Mouse (Mus musculus): Measurements from ENCODE around the gene Iqschfp. TPM values are rescaled to one million over a fixed set of nuclear protein-coding genes. Genes with fewer than 3 reads are reported as not detected.
"Not testable (repeated sequence)": the region's sequence is repeated elsewhere in the genome, so short reads cannot be mapped to it uniquely, and the experiment has no call there.

Iqschfp gene
- polyA plus RNA-seq, 1 experiment from 2014 or later, result not detected

DNA sequence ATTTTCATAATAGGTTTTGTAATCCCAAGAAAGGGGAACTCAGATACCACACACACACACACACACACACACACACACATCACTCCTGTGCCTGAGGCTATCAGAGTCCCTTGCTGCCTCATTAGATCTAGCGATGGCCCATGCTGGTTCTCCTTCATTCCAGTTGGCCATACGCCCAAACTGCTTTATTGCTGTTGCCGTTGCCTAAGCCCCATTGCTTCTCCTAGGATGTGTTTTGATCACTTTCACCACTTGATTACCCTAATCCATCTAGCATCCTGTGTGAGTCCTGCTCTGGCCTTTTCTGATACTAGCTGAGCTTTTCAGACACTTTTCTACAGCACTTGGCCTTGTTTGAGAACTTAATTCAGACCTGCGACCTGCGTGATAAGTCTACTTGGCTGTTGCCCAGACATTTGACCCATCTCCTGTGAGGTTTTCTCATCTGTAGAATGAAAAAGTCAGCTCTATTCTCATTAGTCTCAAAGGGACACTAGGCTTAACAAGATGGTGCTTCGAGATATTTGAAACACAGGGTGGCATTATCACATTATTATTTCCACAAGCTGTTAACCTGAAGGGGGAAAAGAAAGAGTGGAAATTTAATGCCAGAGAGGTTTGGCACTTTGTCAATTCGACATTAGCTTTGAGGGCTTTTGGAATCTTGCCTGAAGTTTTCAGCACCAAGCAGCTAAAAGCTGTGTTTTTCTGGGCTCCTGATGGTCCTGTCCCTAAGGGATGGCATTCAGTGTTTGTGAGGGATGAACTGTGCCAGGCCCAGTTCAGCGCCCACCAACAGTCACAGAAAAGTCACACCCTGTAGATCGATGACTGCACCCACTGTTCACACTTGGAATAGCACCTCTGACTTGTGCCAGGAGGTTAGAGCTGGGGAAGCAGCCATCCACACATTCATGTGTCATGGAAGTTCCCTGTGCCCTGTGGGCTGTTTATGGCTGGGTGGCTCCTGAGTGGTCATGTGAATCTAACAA, 179.7 kb downstream of the Iqschfp start:
- DNase-seq (ENCODE audit: low spot score), result no peak

GRCm38 (mm10) chr3:68077406-68077805, 185.4 kb downstream of the Iqschfp start:
- no peak for DNase-seq (ENCODE audit: low spot score)

- DNase-seq (ENCODE audit: low spot score), result no peak
Measured at GRCm38 (mm10) chr3:68085024-68085423, 193.0 kb downstream of the Iqschfp start.

- DNase-seq (ENCODE audit: low spot score), result no peak
Measured at GRCm38 (mm10) chr3:68092108-68092507, 200.1 kb downstream of the Iqschfp start.

- no peak for DNase-seq (ENCODE audit: low spot score)
Measured at GRCm38 (mm10) chr3:68096724-68097431, 204.8 kb downstream of the Iqschfp start.

DNA sequence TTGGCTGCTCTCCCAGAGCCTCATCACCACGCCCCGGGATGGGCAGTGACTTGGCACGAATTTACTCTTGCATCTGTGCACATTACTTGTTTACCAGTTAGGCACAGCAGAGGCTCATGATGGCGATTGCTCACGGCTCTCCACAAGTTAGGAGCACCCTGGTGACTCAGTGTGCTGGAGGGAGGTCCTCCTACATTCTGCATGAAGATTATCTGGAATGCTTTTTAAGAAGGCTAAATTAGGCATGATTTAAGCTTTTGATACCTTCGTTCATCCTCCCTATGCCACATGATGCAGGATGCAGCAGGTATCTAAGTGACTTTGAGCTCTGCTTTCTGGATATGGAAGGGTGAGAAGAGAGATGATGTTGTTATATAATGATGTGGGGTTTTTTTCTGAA, 207.5 kb downstream of the Iqschfp start:
- DNase-seq (ENCODE audit: low spot score), result not testable (repeated sequence)

DNA sequence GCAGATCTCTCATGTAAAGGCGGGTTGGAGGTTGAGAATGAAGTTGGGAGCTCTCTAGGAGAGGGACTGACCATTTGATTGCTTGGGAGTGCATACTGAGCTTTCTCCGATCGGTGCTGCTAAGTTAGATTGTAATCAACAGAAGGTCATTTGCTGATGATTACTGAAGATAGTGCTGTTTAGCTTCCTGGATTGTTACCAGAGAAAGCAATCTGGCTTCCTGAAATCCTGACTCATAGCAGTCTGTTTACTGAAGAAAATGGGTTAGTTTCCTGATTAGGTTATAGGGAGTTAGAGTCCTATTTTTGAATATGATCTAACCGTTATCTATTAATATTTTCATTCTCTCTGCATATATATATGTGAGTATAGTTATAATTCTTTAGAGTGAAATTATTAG, 209.3 kb downstream of the Iqschfp start:
- DNase-seq (ENCODE audit: low spot score), result no peak

DNA sequence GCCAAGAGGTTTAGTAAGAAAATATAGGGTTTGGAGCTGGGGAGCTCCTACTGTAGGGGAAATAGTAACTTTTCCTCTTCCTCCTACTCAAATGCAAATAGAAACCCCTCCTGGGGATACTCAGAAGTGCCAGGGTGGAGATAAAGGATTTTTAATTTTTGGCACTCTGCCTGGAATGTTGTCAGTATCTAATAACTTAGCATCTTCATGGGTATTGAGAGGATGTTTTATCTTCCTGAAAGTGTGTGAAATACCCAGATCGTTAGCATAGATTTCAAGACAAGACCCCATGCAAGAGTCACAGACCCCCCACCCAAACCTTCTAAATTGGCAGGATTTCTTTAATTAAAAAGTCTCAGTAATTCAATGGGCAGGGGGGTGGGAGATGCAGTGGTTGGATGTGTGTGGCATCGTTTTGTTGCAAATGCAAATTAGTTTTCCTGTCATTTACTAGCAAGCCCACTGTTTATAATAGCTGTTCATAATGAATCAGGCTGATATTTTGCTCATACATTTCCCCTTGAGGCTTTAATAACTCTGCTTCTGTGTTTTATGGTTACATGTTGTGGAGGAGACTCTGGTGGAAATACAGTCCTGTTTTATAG, 213.2 kb downstream of the Iqschfp start:
- DNase-seq (ENCODE audit: low spot score), result no peak

DNA sequence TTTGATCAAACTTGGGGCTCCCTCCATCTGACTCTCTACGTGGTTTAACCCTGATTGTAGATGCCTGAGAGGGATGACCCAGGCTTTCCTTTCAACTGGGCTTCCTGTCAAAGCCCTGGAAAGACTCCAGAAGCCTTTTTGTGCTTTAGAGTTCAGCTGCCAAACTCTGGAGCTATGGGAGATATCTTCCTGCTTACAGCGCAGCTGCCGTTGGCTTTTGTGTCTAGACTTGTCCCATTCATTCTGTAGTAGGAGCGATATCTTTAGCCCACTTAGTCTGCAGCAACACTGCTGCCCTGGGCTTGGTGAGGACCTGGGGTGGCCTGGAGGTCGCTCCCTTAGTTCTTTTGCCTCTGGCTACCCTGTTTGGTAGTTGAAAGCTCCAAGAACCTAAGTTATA, 229.3 kb downstream of the Iqschfp start:
- no peak for DNase-seq (ENCODE audit: low spot score)

- no peak for DNase-seq (ENCODE audit: low spot score)
Measured at GRCm38 (mm10) chr3:68126284-68126856, 234.3 kb downstream of the Iqschfp start.

DNA sequence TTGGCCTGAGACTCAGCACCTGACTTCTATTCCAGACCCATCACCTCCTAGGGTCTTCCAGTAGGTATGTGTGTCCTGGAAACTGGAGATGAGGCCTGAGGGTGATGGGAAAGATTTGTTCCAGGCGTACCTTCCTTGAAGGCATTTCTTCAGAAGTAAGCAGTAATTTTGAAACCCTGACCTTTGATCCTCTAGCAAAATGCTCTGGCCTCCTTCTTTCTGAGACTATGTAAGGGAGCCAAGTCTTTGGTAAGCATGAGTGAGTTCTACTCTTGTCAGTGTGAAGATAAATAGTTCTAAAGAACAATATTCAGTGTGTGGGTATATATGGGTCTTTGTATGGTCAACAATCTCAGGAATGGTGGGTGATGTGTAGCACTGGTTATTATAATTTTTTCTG, 238.4 kb downstream of the Iqschfp start:
- DNase-seq (ENCODE audit: low spot score), result no peak

GRCm38 (mm10) chr3:68138833-68139627, 247.0 kb downstream of the Iqschfp start:
- no peak for DNase-seq (ENCODE audit: low spot score)

DNA sequence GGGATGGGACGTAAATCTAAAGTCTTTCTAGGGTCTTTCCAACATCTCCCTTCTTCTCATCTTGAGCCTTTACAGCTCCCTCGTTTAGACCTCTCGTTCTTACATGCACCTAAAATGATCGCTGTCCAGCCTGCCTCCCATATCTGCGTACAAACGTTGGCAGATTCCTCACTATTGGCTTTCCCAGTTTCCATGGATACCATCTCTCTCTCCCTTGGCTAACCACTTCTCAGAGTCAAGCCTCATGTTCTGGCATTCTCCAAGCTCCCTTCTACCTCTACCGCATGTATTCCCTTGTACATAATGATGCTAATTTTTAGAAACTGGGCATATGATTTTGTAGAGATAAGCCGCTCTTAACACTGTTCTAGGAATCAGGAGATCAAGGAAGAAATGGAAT, 258.7 kb downstream of the Iqschfp start:
- no peak for DNase-seq (ENCODE audit: low spot score)

GRCm38 (mm10) chr3:68160175-68160574, 268.1 kb downstream of the Iqschfp start:
- DNase-seq (ENCODE audit: low spot score), result no peak

- DNase-seq (ENCODE audit: low spot score), result no peak
Measured at GRCm38 (mm10) chr3:68160760-68161159, 268.7 kb downstream of the Iqschfp start.

DNA sequence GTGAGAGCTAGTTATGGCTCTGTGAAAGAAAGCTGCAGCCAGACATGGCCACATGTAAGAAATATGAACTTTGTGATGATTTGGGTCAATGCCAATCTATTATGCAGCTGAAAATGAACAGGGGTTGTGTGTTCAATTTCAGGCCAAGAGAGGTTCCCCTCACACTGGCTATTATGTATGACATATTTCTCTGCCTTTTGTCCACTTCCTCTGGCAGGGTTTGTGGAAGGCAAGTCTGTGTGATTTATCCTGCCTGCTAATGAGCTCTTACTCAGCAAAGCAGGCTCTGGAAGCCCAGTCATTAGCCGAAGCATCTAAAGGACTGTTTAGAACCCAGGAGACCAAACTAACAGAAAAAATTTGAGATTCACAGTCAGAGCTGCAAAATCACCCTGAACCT, 286.2 kb downstream of the Iqschfp start:
- DNase-seq (ENCODE audit: low spot score), result no peak

- no peak for DNase-seq (ENCODE audit: low spot score)
Measured at GRCm38 (mm10) chr3:68187471-68187870, 295.4 kb downstream of the Iqschfp start.

DNA sequence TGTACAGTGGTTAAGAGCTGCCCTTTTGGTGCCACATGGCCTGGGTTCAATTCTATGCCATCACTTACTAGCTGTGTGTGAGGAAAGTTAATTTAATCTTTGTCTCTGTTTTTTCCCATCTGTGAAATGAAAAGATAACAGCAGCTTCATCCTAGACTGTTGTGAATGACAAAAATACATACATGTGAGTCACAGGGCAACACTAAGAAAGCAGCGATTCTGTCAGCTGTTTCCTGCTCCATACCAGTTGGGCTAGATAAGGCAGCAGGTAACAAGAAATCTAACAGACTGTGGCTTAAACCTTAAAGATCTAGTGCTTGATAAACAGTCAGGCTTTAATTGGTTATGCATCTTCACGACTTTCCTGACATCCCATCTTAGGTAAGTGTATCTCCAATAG, 297.1 kb downstream of the Iqschfp start:
- no peak for DNase-seq (ENCODE audit: low spot score)

DNA sequence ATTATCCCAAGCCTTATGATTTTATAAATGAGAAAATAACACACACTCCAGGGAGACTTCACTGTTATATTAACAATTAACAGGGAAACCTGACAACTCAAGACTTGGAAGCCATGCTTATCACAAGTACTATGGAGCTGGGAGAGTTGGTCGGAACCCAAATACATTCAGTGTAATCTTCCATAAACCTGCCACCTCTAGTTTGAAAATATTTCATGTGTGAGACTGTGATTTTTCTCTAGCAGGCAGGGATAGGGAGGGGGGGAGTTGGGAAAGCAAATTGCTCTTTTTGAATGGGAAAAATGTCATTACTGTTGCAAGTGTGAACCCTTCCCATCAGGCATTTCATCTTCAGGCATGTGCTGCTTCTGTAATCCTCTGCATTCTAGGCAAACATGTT, 304.9 kb downstream of the Iqschfp start:
- no peak for DNase-seq (ENCODE audit: low spot score)

DNA sequence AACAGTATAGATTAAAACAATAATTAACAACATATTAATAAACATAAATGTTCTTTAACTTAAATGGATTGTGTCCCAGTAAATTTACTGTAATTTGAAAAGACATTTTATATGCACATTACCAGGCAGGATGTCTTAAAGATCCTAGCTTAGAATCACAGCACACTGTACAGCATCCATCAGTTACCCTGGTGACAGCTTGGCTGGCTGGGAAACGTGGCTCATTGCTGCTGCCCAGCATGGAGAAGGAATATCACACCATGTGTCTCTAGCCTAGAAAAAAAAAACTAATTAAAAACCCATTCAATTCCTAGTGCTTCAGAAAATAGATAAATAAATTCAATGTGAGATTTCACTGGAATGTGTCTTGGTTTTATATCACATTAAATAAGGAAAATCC, 309.2 kb downstream of the Iqschfp start:
- DNase-seq (ENCODE audit: low spot score), result no peak
